Mouse (Mus musculus) left cerebral cortex, adult 9 months (tissue): Measurements from ENCODE around the gene 1700017B05Rik.
A peak's percentile ranks its signal among the peaks of the same experiment; 100 is the strongest.
"Not testable (repeated sequence)": the region's sequence is repeated elsewhere in the genome, so short reads cannot be mapped to it uniquely, and the experiment has no call there.

ENCODE experiments used
- DNase-seq, 2 experiments: peaks; one replicate each; pipeline ENCODE4 v3.0.0; 2022; ENCODE audit warnings: low spot score in 2 of 2

1700017B05Rik gene

GRCm38 (mm10) chr9:57261913-57262794 lies at the start of gene 1700017B05Rik:
Gene 1700017B05Rik, minus strand, starts transcription at chr9:57262612.
- peak in 1 of 2 experiments; percentile 49 for DNase-seq

DNA sequence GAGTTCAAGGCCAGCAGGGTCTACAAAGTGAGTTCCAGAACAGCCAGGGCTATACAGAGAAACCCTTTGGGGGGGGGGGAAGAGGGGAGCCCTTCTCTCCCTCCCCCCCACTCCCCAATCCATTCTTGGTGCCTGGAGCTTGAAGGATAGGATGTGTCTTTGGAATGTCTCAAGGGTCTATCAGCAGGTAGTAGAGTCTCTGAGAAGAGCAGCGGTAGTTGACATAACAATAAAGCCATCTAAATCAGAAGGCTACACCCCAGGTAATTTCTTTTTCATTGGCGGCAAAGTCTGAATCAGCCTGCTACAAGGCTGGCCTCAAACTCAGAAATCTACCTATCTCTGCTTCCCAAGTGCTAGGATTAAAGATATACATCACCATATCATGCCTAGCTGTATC lies 48.5 kb upstream of the 1700017B05Rik start:
- DNase-seq: no peak

DNA sequence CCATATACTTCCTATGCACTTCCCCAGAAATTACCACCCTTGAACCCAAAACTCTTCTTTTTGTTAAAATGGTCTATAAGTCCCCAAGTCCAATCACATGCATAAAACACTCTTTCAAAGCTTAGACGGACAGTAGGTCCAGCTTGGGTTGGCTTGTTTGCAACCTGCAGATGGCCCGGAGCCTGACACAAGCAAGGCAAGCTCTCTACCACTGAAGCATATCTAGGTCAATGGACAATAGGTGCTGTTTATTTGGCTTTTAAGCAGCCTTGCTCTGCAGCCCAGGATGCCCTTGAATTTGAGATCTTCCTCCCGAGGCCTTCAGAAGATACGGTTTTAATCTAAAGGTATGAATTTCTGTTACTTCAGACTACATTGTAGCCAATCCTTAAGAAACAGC lies 46.9 kb upstream of the 1700017B05Rik start:
- DNase-seq: no peak

DNA sequence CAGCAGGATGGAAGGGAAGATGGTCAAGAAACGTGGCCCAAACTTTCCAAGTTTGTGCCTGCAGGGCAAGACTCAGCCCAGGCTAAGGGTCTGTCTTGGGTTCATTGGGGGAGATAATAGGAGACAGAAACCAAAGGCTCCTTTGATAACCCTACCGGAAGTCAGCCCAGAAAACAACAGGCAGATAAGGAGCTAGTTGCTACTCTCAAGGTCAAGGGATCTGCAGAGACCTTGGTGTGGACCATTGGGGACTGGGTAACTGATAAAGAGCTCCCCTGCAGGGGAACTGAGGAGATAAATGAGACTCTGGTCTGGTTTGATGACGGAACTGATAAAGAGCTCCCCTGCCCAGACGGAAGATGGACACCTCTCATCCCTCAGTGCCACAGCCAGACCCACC lies 45.0 kb upstream of the 1700017B05Rik start:
- no peak for DNase-seq

DNA sequence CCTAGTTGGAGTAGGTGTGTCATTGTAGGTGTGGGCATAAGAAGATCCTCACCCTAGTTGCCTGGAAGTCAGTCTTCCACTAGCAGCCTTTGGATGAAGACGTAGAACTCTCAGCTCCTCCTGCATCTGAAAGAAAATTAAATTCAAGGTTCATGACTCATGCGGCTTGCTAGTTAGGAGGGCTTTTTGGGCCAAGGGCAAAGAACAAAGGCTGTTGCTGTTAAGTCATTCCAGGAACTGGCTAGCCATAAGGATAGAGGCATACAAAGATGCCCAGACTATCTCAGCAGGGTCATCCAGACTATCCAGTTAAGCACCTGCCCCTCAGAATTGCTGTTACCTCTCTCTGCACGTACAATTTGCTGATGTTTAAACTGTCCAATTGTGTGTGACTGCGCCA lies 42.3 kb upstream of the 1700017B05Rik start:
- not testable (repeated sequence) for DNase-seq

GRCm38 (mm10) chr9:57304251-57304650 lies 41.8 kb upstream of the 1700017B05Rik start:
- no peak for DNase-seq

DNA sequence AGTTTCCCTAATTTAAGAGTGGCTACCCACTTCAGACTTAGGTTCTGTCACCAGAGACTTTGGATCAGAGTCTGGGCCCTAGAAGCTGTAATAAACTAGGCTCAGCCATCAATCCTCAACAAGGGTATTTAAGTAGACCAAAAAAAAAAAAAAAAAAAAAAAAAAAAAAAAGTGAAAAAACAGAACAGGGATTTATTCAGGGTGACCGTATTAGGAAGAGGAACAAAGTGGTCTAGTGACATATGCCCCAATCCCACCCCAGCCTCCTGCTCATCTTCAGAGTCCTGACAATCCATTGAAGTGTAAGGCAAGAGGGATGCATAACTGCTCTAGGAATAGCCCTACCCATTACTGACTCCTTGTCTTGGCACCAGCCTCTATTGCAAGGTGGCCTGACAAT lies 40.9 kb upstream of the 1700017B05Rik start:
- no peak for DNase-seq

DNA sequence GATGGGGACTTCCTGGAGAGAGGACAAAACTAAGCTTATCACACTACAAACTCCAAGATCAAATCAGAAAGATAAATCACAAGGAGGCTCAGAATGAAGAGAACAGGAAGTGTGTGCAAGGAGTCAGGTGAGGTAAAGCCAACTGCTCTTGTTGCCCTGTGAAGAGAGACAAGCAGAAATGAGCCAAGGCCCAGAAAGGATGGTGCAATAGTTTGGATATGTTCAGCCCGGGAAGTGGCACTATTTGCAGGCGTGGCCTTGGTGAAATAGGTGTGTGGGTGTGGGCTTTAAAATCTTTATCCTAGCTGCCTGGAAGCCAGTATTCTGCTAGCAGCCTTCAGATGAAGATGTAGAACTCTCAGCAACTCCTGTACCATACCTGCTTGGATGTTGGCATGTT lies 38.4 kb upstream of the 1700017B05Rik start:
- DNase-seq: no peak

GRCm38 (mm10) chr9:57299790-57300477 lies 37.5 kb upstream of the 1700017B05Rik start:
- no peak for DNase-seq

DNA sequence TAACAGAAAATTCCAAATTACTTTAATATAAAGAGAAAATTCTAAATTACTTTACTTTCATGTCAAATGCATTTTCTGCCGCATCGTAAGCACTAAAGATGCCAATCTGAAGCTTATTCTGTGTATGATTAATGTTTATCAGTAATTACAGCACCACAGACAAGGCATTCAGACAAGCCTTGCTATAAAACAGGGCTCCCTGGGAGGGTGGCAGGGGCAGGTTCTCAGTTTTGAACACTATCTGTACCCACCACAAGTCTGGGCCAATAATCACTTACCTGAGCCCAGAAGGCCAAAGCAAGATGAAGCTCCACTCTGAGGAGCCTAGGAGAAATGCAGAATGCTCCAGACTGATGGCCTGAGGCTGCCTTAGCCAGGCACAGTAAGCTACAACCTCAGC lies 35.5 kb upstream of the 1700017B05Rik start:
- no peak for DNase-seq

- no peak for DNase-seq
These were observed 33.9 kb upstream of the 1700017B05Rik start for GRCm38 (mm10) chr9:57296277-57296676.

DNA sequence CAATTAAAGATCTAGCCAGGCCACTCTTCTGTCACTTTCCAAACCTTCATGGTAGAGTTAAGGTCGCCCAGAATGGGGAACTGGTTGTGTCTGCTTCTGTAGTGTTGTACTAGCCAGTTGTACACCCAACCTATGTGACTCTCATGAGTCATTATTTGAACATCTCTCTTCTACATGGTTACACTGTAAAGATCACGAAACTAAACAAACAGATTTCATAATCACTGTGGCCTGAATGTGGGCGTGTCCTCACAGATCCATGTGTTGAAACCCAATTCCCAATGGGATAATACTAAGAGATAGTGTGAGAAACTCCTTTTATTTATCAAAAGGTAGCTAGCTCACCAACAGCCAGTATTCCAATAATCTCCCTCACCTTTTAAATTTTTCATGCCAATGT lies 33.3 kb upstream of the 1700017B05Rik start:
- DNase-seq: no peak

DNA sequence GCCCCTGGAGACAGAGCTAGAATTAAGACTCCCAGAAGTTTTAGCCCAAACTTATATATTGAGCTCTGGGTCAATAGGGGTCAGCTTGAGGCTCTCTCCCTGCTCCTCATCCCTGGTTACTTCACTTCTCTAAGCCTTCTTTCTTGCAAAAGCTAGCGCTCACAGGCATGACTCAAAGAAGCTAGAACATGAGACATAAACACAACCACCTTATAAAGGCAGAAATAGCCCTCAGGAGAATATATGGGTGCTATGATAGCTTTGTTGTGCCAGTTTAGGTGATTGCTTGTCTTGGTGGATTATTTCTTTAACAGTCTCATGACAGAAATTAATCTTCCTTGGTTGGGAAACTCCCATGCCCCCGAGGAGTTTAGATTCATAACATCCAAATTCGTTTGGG lies 32.5 kb upstream of the 1700017B05Rik start:
- no peak for DNase-seq

GRCm38 (mm10) chr9:57287183-57287582 lies 24.8 kb upstream of the 1700017B05Rik start:
- no peak for DNase-seq

DNA sequence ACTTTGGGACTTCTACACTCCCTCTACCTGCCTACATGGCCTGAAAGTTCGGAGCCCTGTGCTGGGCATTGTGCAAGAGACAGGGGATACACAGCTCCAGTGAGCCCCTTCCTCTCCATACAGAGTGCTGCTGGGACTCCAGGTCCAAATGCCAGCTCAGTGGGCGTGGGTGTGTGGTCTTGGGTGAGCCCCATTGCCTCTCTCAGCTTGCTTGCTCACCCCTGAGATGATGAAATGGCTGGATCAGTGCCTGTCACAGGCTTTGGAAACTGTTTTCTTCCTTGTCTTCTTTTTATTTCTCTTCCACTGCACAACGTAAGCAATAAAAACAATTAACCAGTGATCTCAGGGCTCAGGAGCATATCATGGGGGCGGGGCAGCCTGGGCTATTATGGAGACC lies 20.9 kb upstream of the 1700017B05Rik start:
- no peak for DNase-seq

DNA sequence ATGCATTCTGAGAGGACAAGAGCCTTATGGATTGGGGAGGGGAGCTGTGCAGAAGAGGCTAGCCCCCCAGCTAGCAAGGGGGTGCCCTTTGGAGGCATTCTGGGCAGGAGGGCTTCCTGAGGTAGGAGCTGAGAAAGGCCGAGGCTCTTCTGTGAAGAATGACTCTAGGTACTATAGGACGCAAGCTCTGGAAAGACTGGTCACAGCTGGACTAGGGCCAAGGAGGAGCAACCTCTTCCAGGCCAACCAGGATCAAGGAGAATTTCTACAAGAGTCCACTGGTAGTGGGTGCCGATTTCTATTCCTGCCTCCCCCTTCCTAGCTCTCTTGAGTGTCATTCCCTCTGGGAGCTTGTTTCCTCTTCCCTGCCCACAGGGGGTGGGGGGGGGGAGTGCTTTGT lies 20.3 kb upstream of the 1700017B05Rik start:
- DNase-seq: no peak

DNA sequence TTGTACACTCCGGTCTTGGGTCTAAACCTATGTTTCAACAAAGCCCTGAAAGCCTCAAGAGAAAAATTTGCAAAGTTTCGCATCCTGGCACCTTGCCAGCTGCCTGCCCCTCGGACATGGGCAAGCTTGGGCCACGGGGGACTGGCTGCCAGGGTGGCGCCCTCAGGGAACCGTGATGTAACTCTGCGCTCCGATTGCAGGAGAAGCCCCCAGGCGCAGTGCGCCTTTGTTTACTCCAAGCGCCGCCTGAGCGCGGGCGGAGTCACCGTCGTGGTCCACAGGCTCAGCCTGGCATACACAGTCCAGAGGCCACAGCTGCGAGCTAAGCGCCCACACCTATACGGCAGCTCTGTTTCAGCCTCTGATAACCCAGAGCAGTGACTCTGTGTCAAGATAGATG lies 19.1 kb upstream of the 1700017B05Rik start:
- no peak for DNase-seq

- DNase-seq: no peak
These were observed 17.0 kb upstream of the 1700017B05Rik start for GRCm38 (mm10) chr9:57279441-57279840.

GRCm38 (mm10) chr9:57278268-57278667 lies 15.9 kb upstream of the 1700017B05Rik start:
- no peak for DNase-seq

DNA sequence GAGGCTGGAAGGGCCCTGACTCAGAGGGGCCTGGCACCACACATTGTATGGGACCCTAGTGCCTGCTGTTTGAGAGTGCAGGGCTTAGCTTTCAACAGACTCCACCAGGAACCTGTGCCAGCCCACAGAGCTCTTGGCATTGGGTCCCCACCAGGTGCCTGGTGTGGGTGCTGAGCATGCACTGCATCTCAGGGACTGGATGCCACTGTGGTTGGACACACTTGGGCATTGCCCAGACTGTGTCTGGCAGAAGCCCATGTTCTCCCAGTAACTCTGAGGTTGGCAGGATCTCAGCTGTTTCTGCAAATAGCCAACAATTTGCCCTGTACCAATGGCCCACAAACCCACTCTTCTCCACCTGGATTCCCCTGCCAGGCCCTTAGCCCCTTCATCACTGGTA lies 13.9 kb upstream of the 1700017B05Rik start:
- peak in 1 of 2 experiments; percentile 33 for DNase-seq

DNA sequence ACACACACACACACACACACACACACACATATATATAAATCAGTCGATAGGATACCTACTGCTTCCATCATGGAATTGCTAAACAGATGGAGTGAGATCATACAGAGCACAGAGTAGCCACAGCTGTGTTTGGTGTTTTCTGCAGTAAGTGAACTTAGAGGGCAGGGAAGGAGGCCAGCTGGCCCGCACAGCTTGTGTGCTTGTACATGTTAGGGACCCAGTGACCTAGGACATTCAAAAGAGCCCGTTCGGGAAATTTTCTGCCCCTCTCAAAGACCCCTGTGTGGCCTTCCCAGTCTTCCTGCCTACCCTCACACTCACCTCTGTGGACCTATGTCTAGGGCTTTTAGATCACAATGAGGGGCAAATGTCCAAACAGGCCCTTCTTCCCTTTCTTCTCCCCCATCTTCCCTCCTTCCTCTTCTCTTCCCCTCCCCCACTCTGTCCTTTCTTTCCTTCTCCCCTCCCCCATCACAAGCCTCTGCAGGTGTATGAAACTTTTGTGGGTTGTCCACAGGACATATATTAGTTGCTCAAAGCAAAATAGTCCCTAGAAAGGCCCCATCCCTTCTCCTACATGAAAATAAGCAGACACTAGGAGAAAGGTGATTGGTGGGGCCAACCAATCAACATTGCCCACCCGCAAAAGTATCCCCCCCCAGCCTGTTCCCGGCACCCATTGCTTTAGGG lies 11.5 kb upstream of the 1700017B05Rik start:
- DNase-seq: no peak
